ENCODE assay signal across 10 mouse cellular contexts in genomic region chr6:92422286-92422685, GRCm38 (mm10).
DNase-seq lines count a peak whose midpoint lies in the region; ATAC-seq lines count a peak whose summit lies in the region.
"Had no signal": no experiment of that assay in that cellular context is flagged by ENCODE, and none has a peak within 500 bp of the region (broad histone marks: within the 10 kb centered on the region; RNA-seq: fewer than 3 reads in every experiment).

No protein-coding gene starts in this region.

- no peak overlapping the region for H3K27ac ChIP-seq in neural tube, embryonic 15.5 days (replicated peaks)
- H3K27ac ChIP-seq in limb, embryonic 11.5 days (replicated peaks; ENCODE audit: low read depth, low read length), result no peak overlapping the region
- no peak overlapping the region for H3K27ac ChIP-seq in hindbrain, embryonic 13.5 days
- H3K27ac ChIP-seq: heart, embryonic 13.5 days; lung, embryonic 15.5 days had no signal

- H3K9ac ChIP-seq in neural tube, embryonic 15.5 days (replicated peaks), result no peak overlapping the region
- no peak overlapping the region for H3K9ac ChIP-seq in limb, embryonic 11.5 days (ENCODE audit: low read length)
- H3K9ac ChIP-seq in hindbrain, embryonic 13.5 days, result no peak overlapping the region
- H3K9ac ChIP-seq: heart, embryonic 13.5 days; lung, embryonic 15.5 days had no signal

- no peaks in the 10 kb centered on the region for H3K27me3 ChIP-seq in neural tube, embryonic 15.5 days (replicated peaks)
- H3K27me3 ChIP-seq in limb, embryonic 11.5 days (ENCODE audit: control insufficient read depth, insufficient read depth, low read length), result no peaks in the 10 kb centered on the region
- H3K27me3 ChIP-seq in hindbrain, embryonic 13.5 days, result no peaks in the 10 kb centered on the region
- H3K27me3 ChIP-seq: heart, embryonic 13.5 days; lung, embryonic 15.5 days had no signal

- no peak overlapping the region for H3K4me2 ChIP-seq in neural tube, embryonic 15.5 days
- no peak overlapping the region for H3K4me2 ChIP-seq in limb, embryonic 11.5 days (ENCODE audit: low read depth, severe bottlenecking)
- no peak overlapping the region for H3K4me2 ChIP-seq in hindbrain, embryonic 13.5 days
- H3K4me2 ChIP-seq: heart, embryonic 13.5 days; lung, embryonic 15.5 days had no signal

- WGBS in neural tube, embryonic 15.5 days, result 55% methylated on average over 11 of the region's 11 CpGs
- WGBS in limb, embryonic 11.5 days, result 52% methylated on average over 11 of the region's 11 CpGs
- WGBS in hindbrain, embryonic 13.5 days, result 47% methylated on average over 11 of the region's 11 CpGs

- H3K36me3 ChIP-seq in neural tube, embryonic 15.5 days, result peaks cover 28% of the 10 kb centered on the region
- no peaks in the 10 kb centered on the region for H3K36me3 ChIP-seq in limb, embryonic 11.5 days (ENCODE audit: control insufficient read depth, insufficient read depth, low read length)
- peaks cover 32% of the 10 kb centered on the region for H3K36me3 ChIP-seq in hindbrain, embryonic 13.5 days

- no peaks in the 10 kb centered on the region for H3K9me3 ChIP-seq in neural tube, embryonic 15.5 days (replicated peaks)
- no peaks in the 10 kb centered on the region for H3K9me3 ChIP-seq in limb, embryonic 11.5 days (ENCODE audit: control insufficient read depth, low read length)
- H3K9me3 ChIP-seq in hindbrain, embryonic 13.5 days, result no peaks in the 10 kb centered on the region
- H3K9me3 ChIP-seq: heart, embryonic 13.5 days; lung, embryonic 15.5 days had no signal

- no peak overlapping the region for H3K4me3 ChIP-seq in neural tube, embryonic 15.5 days (replicated peaks)
- no peak overlapping the region for H3K4me3 ChIP-seq in limb, embryonic 11.5 days (ENCODE audit: low read depth, low read length)
- H3K4me3 ChIP-seq in hindbrain, embryonic 13.5 days, result no peak overlapping the region
- H3K4me3 ChIP-seq: heart, embryonic 13.5 days; lung, embryonic 15.5 days had no signal

- peak; percentile 55 for ATAC-seq in frontal cortex, adult (ENCODE audit: low TSS enrichment)
- no peak for ATAC-seq in neural tube, embryonic 15.5 days (ENCODE audit: low FRiP score)
- ATAC-seq in limb, embryonic 11.5 days (ENCODE audit: insufficient number of reproducible peaks, low FRiP score, low TSS enrichment, low read depth), result no peak
- no peak for ATAC-seq in CD4-positive, CD25-positive, alpha-beta regulatory T cell, adult 4 months
- no peak for ATAC-seq in hindbrain, embryonic 13.5 days (ENCODE audit: low FRiP score)

- DNase-seq in frontal cortex, postnatal 14 days (ENCODE audit: low spot score in 2 of 2), result no peak
- DNase-seq in neural tube, embryonic 10.5 days (ENCODE audit: extremely low spot score, low spot score), result peak; percentile 28
- peak; percentile 2 for DNase-seq in c-Kit-positive CD71-positive TER-119-negative erythroid progenitor cells, embryonic 14.5 days (ENCODE audit: low read depth)
- peak; percentile 52 for DNase-seq in limb, embryonic 11.5 days (ENCODE audit: low spot score)

- H3K4me1 ChIP-seq in neural tube, embryonic 15.5 days, result 0 out of 2 replicates have a peak, but pooled peaks cover 4% of the 10 kb centered on the region
- H3K4me1 ChIP-seq in limb, embryonic 11.5 days (ENCODE audit: control insufficient read depth, insufficient read depth, low read length), result no peaks in the 10 kb centered on the region
- H3K4me1 ChIP-seq in hindbrain, embryonic 13.5 days (replicated peaks), result peaks cover 9% of the 10 kb centered on the region

Comparison
In these comparisons a context has a peak if more than half of its experiments do, and no peak if none do; other contexts are left out.
1. DNase-seq: peak in neural tube, embryonic 10.5 days (single experiment), c-Kit-positive CD71-positive TER-119-negative erythroid progenitor cells, embryonic 14.5 days (single experiment) and limb, embryonic 11.5 days (single experiment); none in frontal cortex, postnatal 14 days (0 of 2).